In the genomic region with DNA sequence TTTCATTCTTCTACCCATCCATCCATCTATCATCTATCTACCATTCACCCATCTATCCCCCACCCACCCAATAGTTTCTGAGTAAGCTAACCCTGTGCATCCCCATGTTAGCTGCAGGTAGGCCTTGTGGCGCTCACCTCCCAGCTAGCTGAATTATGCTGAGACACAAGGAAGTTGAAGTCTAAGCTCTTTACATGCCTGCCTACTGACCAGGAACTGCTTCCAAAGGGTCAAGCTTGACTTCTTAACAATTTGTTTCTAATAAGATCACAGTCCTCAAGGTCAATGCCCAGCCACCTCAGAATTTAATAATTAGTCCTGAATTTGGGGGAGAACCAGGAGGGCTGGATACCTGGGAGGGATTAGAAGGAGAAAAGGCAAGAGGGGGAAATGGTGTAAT, we compare ENCODE assay signal across 20 mouse cellular contexts. TPM values are rescaled to one million over a fixed set of nuclear protein-coding genes. Genes with fewer than 3 reads are reported as not detected.
"Had no signal": no experiment of that assay in that cellular context is flagged by ENCODE, and none has a peak within 500 bp of the region (broad histone marks: within the 10 kb centered on the region; RNA-seq: fewer than 3 reads in every experiment).

No protein-coding gene starts in this region.

- H3K36me3 ChIP-seq: midbrain, embryonic 10.5 days; midbrain, embryonic 12.5 days; neural tube, embryonic 13.5 days; neural tube, embryonic 15.5 days had no signal

- ATAC-seq: midbrain, embryonic 16.5 days had no signal

- H3K9ac ChIP-seq: lung, embryonic 14.5 days; midbrain, embryonic 12.5 days; neural tube, embryonic 13.5 days; neural tube, embryonic 15.5 days had no signal

- H3K27me3 ChIP-seq: midbrain, embryonic 12.5 days; neural tube, embryonic 13.5 days; neural tube, embryonic 15.5 days had no signal

- H3K9me3 ChIP-seq: midbrain, embryonic 10.5 days; midbrain, embryonic 12.5 days; neural tube, embryonic 13.5 days; neural tube, embryonic 15.5 days had no signal

- DNase-seq: lung, embryonic 14.5 days; lung, postnatal 10 days; lung, postnatal 4 days; midbrain, embryonic 14.5 days; retina, postnatal 1 day; right cerebral cortex, adult 18-20 months; right cerebral cortex, postnatal 25 days; right cerebral cortex, postnatal 4 days; spleen, adult 18-20 months; thymus, adult 18-20 months; thymus, postnatal 14 days; thymus, postnatal 36 days had no signal

- H3K4me3 ChIP-seq: midbrain, embryonic 10.5 days; midbrain, embryonic 12.5 days; myocyte; neural tube, embryonic 13.5 days; neural tube, embryonic 15.5 days had no signal

- H3K4me1 ChIP-seq: midbrain, embryonic 10.5 days; midbrain, embryonic 12.5 days; neural tube, embryonic 13.5 days had no signal

- H3K4me2 ChIP-seq: lung, embryonic 14.5 days; midbrain, embryonic 12.5 days; neural tube, embryonic 13.5 days; neural tube, embryonic 15.5 days had no signal

- H3K27ac ChIP-seq: midbrain, embryonic 10.5 days; midbrain, embryonic 12.5 days; neural tube, embryonic 13.5 days; neural tube, embryonic 15.5 days had no signal

RNA-seq across cellular contexts. Expression of a gene that starts 28.7 kb away (rescaled TPM):
- total RNA-seq: megakaryocyte-erythroid progenitor cell, adult 5-6 weeks had no signal
- polyA plus RNA-seq: midbrain, embryonic 10.5 days; midbrain, embryonic 12.5 days; midbrain, embryonic 14.5 days; midbrain, embryonic 16.5 days; neural tube, embryonic 11.5 days; neural tube, embryonic 15.5 days had no signal
